Mouse (Mus musculus) left cerebral cortex, adult 6 months (tissue): ENCODE measurements around the gene Stap2. TPM values are rescaled to one million over a fixed set of nuclear protein-coding genes. Genes with fewer than 3 reads are reported as not detected.

Experiments used
- long read RNA-seq, 2 experiments: library from polyadenylated mRNA; unstranded; transcript quantifications; one replicate each; pipeline ENCODE4 v2.0.0; 2019 to 2020
- polyA plus RNA-seq: library from polyadenylated mRNA; unstranded; fragments of <200 nt; fragmentation: Nextera tagmentation; gene quantifications from 2 replicates; pipeline ENCODE4 v1.2.3, GENCODE M21; 2021

Stap2 gene
- 0.55 and 0.91 TPM in 2 replicates for polyA plus RNA-seq
- long read RNA-seq, experiment 1, partial matches to known transcripts, result 0 of 6 reads
- long read RNA-seq, experiment 1, other reads (novel, unspliced or antisense), result 6 of 6 reads
- long read RNA-seq, experiment 2, result 0 reads

GRCm38 (mm10) chr17:56005415-56006061 is at the start of gene Stap2, which contains the start of gene Mpnd:
Gene Stap2 (minus strand): TSS chr17:56005584.
Gene Mpnd (plus strand): TSS chr17:56005711.

GRCm38 (mm10) chr17:56040030-56040856 is 34.9 kb upstream of the Stap2 start, which contains the start of gene Chaf1a:
Gene Chaf1a (plus strand): TSS chr17:56040439.

GRCm38 (mm10) chr17:56036176-56036900 is 31.0 kb upstream of the Stap2 start, which contains the start of gene Sh3gl1:
Gene Sh3gl1 (minus strand): TSS chr17:56036635.

GRCm38 (mm10) chr17:55986030-55986961 is 19.1 kb downstream of the Stap2 start, which contains the start of gene Fsd1:
Gene Fsd1 (plus strand): TSS chr17:55986509.

GRCm38 (mm10) chr17:55969966-55970891 is 35.2 kb downstream of the Stap2 start, which contains the start of gene Shd:
Gene Shd (plus strand): TSS chr17:55970467.

GRCm38 (mm10) chr17:55958918-55959728 is 46.3 kb downstream of the Stap2 start, which contains the start of gene Yju2:
Gene Yju2 (plus strand): TSS chr17:55959099.

GRCm38 (mm10) chr17:55952447-55953027 is 52.8 kb downstream of the Stap2 start, which contains the start of gene Ebi3:
Gene Ebi3 (plus strand): TSS chr17:55952640.

GRCm38 (mm10) chr17:55949400-55949799 is 56.0 kb downstream of the Stap2 start, which contains the start of gene Zfp119b:
Gene Zfp119b (minus strand): TSS chr17:55949500.

Other genes starting within 250 kb of the Stap2 start
- gene Zfp119a, start 126.7 kb downstream of the Stap2 start, polyA plus RNA-seq, result 4.1 and 4.2 TPM in 2 replicates
- gene Zfp959, start 113.5 kb downstream of the Stap2 start, polyA plus RNA-seq, result 5.3 and 6.5 TPM in 2 replicates
- gene Zfp119b, start 56.1 kb downstream of the Stap2 start, polyA plus RNA-seq, result 3.0 and 4.5 TPM in 2 replicates
- 2.1 and 2.7 TPM in 2 replicates for gene Ebi3, start 52.9 kb downstream of the Stap2 start, polyA plus RNA-seq
- gene Yju2, start 46.5 kb downstream of the Stap2 start, polyA plus RNA-seq, result 8.7 and 10.8 TPM in 2 replicates
- gene Shd, start 35.1 kb downstream of the Stap2 start, polyA plus RNA-seq, result 37.4 and 37.8 TPM in 2 replicates
- 102 and 107 TPM in 2 replicates for gene Fsd1, start 19.1 kb downstream of the Stap2 start, polyA plus RNA-seq
- 17.4 and 132 TPM in 2 replicates for gene Mpnd, start 127 bp upstream of the Stap2 start, polyA plus RNA-seq
- 32.5 and 33.5 TPM in 2 replicates for gene Sh3gl1, start 31.1 kb upstream of the Stap2 start, polyA plus RNA-seq
- 0.65 and 1.1 TPM in 2 replicates for gene Chaf1a, start 34.9 kb upstream of the Stap2 start, polyA plus RNA-seq
- 83.6 and 103 TPM in 2 replicates for gene Ubxn6, start 69.4 kb upstream of the Stap2 start, polyA plus RNA-seq
- 69.1 and 75.3 TPM in 2 replicates for gene Hdgfl2, start 74.0 kb upstream of the Stap2 start, polyA plus RNA-seq
- 0.04 and 0.28 TPM in 2 replicates for gene Plin4, start 104.2 kb upstream of the Stap2 start, polyA plus RNA-seq
- gene Plin5, start 112.0 kb upstream of the Stap2 start, polyA plus RNA-seq, result 0.95 and 1.1 TPM in 2 replicates
- 2.7 and 5.0 TPM in 2 replicates for gene Lrg1, start 116.4 kb upstream of the Stap2 start, polyA plus RNA-seq
- 3.8 and 23.7 TPM in 2 replicates for gene Sema6b, start 134.8 kb upstream of the Stap2 start, polyA plus RNA-seq
- 10.0 and 10.5 TPM in 2 replicates for gene Tnfaip8l1, start 156.9 kb upstream of the Stap2 start, polyA plus RNA-seq
- 73.7 and 82.8 TPM in 2 replicates for gene Mydgf, start 178.3 kb upstream of the Stap2 start, polyA plus RNA-seq
- gene Dpp9, start 213.3 kb upstream of the Stap2 start, polyA plus RNA-seq, result 17.5 and 18.3 TPM in 2 replicates